Mouse (Mus musculus): ENCODE results near the gene Papola. TPM values are rescaled to one million over a fixed set of nuclear protein-coding genes. Genes with fewer than 3 reads are reported as not detected.

The Papola gene
- total RNA-seq (2021): 100 to 1,000 TPM; 206 to 232 TPM
- long read RNA-seq, experiment 1, full-length matches to known transcripts: 61 of 99 reads
- long read RNA-seq, experiment 1, partial matches to known transcripts: 9 of 99 reads
- long read RNA-seq, experiment 1, other reads (novel, unspliced or antisense): 29 of 99 reads
- long read RNA-seq, experiment 2, full-length matches to known transcripts: 22 of 39 reads
- long read RNA-seq, experiment 2, partial matches to known transcripts: 6 of 39 reads
- long read RNA-seq, experiment 2, other reads (novel, unspliced or antisense): 11 of 39 reads

DNA sequence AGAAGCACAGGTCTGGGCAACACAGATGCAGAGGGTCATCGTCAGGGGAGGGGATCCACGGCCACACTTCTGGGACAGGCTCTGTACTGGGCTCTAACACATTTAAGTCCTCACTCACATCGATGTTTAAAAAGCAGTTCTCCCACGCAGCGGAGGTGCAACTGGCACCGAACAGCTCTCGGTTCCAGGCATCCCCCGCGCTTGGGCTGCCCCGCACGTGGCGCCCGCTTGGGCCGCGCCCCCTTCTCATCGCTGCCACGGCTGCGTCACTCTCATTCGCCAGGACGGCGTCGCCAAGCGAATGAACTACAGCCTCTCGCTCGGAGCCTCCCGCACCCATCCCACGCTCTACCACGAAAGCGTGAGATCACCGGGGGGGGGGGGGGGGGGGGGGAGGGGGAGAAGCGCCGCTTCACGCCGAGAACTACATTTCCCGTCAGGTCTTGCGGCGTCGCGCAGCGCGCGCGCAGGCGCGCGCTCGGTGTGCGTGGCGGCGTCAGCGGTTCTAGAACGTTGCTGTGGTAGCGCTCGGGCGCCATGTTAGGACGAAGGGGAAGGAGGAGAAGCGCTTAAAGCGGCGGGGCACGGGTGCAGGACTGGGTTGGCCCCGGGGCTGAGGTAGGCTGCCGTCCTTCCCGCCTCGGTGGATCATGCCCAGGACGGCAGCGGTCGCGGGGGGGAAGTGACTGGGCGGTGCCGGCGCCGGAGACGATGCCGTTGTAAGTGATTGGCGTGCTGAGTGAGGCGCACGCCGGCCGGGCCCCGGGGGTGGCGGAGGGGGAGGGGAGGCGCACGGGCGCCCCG lies at the start of gene Papola:
TSS of gene Papola (plus strand) at position 499 of the 804 bp plus-strand sequence.
- DNase-seq: peak; percentile 89 to 90

DNA sequence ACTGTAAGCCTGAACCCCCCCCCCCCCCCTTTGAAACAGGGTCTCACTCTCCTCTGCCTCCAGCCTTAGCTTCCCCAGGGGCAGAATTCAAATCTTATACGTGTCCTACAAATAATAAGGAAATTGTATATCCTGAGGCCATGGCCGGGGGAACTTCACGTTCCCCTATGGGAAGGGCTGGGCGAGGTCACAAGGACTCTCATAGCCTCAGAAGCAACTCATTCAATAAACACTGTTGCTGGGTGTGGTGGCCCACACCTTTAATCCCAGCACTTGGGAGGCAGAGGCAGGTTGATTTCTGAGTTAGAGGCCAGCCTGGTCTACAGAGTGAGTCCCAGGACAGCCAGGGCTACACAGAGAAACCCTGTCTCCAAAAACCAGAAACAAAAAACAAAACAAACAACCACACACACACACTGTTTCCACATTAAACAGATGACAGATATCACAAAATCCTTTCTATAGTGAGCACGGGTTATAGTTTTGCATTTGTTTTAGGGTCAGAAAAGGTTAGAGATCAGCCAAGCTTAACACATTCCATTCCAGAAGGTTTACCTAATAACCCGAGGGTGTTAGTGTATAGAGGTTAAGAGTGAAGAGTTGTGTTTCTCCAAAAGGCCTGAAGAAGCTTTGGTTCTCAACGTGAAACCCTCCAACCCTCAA lies 49.1 kb upstream of the Papola start:
- no peak for DNase-seq

DNA sequence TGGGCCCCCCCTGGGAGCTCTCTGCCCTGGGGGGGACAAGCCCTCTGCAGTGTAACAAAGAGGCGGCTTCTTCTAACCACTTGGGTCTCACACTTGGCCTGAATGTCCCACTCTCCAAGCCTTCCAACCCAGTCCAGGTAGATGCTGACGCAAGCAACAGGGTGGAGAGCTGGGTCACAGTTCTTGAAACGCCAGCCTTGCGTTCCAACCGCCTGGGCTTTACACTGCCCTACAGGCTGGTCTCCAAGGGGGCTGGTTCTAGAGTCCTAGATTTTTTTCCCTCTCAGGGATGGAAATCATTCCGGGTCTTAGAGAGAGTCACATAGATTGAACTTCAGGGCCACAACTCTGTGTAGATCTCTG lies 48.6 kb upstream of the Papola start:
- no peak for DNase-seq

DNA sequence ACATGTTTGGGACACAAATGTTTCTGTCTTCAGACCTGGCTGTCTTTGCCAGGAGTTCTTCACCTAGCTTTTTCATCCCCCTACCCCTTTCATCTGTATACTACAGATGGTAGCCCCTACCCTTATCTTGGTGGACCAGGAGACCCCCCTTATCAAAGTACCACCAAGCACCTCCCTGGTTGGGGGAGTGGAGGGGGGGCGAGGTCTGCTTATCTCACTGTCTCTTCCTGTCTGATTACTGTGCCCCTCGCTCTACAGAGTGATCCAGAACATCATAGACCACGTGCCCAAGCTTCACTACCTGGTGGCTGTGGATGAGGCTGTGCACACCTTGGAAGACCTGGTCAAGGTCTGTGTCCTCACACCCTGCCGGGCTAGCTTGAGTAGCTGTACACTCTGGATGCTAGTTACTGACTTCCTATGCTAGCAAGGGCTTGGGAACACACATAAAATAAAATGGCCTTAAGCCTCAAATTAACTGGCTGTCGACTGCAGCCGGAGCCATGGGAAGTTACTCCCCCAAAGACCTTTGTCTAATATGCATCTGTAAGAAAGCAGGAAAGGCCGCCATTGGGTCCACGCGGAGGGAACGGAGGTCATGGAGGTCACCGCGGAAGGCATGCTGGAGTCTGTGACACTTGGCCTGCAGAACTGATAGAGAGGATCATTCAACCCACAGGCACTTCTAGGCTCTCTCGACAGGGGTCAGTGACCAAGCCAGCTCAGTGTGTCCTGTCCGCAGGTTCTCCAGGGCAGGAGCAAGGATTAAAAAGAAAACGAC lies 46.0 kb upstream of the Papola start:
- DNase-seq: no peak

DNA sequence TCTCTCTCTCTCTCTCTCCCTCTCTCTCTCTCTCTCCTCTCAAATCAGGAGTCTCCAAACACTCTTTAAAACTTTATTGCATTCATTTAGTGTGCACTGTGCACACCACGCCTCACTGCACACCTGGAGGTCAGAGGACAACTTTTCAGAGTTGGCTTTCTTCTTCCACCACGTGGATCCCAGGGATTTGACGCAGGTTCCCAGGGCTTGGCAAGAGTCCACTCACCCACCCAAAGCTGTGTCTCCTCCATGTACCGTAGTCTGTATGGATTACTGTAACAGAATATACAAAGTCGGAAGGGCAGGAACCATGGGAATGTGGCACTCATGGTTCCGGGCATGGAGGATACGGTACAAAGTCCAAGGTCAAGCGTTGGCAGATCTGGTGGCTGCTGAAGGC lies 44.8 kb upstream of the Papola start:
- DNase-seq: no peak

DNA sequence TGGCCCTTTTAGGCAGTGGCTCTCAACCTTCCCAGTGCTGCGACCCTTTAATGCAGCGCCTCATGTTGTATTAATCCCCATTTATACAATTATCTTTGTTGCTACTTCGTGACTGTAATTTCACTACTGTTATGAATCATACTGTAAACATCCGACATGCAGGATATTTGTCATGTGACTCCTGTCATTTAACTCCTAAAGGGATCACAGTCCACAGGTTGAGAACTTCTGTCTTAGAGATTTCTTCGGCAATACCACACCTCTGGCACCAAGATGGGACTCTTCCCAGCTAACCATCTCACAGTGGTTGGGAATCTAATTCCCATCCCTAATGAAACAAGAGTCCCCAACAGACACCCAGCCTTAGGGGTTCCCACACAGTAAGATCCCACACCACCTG lies 36.4 kb upstream of the Papola start:
- DNase-seq: no peak

DNA sequence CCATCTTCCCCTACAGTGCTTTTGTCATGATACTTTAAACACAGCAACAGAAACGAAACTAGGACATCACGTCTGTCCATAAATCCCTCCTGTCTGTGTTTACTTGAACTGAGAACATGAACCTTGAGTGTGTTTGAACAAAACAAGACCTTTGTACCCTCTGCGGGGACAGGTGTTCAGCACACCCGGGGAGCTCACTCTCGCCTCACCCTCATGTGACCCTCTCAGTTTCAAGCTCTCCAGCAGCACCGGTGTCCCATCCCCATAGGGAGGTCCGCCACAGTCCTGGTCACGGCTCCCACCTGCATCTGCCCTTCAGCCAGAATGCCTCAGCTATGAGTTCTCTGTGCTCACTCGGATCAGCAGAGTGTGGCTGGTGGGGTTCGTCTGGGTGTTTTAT lies 30.7 kb upstream of the Papola start:
- no peak for DNase-seq

DNA sequence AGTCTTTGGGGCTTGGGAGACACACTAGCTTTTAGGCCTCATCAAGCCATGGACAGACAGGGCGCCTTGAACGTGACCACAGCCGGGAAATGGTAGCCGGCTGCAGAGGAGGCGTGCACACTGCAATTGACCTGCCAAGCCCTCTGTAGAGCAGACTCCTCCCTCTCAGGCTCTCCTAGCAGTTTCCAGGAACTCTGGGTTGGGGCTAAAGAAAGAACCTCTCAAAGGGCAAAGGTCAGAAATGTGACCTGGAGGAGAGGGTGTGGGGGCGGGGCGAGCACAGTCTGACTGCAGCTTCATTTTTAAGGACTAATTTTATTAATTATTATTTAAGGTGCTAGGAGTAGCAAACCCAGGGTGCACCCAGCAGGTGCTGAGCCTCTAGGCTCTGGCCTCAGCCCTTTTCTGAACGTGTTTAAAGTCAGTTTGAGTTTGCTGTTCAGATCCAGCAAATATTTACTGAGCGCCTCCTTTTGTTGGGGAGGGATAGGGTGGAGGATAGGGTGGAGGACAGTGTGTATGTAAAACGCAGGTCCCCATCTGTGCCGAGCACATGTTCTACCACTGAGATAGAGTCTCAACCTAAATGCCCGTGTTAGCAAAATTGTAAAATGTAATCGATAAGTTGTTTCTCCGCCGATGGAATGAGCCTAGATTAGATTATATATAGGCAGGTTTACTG lies 26.5 kb upstream of the Papola start:
- DNase-seq: peak in 1 of 2 experiments; percentile 28

DNA sequence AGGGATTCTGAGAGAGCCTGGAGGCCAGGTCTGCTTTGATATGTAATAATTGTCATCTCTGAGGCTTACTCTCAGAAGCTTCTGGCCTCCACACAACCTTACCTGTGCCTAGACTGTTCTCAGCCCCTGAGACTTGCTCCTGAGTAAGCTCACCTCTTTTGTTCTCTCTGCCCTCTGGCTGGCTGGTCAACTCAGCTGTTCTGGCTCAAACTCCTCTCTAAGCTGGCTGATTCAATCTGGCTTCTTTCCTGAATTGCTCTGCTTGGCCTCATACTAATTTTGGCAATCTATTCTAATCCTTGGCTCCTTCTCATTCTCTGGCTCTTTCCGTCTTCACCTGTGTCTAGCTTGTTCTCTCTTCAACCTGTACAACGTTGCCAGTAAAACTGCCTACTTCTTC lies 25.6 kb upstream of the Papola start:
- DNase-seq: no peak

DNA sequence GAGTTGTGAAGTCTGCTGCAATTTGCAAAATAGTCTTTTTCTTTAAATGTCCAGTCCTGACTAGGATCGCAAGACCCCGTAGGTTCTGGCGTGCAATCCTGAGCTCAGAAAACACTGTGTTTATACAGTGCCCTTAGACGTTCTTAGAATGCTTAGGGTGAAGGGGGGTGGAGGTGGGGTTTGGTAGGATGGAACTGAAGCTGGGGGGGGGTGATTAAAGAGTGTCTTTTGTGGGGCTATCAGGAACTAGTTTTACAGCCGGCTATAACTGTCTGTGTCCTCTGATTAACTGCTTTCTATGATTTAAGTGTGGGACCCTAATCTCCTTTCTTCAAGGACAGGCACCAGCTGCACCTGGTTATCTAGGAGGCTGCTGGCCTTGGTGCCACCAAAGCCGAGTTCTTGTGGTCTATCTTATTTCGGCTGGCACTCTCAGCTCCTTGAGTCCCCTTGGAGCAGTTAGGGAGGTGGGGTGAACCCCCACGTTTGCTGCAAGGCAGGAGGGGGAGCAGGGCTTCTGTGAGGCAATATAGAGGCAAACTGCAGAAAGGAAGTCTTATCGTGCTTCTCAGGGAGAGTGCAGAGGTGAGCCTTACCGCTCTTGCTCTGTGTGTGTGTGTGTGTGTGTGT lies 24.5 kb upstream of the Papola start:
- peak in 1 of 2 experiments; percentile 7 for DNase-seq

DNA sequence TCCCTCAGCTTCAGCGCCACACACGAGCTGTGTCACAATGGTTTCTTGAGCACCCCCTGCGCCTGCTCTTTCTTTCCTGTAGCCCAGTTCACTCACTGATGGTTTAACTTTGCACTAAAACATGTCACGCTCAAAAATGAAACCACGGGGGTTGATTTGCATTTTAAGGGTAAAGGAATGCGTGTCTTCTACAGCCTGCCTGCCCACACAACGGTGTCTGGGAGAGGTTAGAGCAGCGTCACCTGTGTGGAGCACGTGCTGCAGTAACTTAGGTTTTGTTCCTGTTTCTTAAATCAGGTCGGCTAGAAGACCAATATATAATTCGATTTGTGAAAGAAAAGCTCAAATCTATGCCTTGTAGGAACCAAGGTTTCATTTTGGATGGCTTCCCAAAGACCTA lies 23.3 kb upstream of the Papola start:
- DNase-seq: no peak

DNA sequence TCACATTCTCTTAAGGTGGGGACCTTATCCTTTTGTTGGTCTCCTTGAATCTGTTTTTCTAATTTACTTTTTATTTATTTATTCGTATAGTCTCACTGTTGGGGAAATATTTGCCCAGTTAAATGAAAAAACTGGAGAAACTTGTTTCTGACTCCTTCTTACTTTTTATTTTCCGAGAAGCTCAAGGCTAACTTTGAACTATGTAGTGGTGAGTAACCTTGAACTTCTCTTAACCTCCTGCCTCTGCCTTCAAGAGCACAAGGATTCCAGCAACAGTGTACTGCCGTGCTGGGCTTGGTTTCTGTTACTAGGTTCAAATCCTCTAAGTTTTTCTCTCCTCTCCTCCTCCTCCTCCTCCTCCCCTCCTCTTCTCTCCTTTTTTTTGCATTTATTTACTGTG lies 22.9 kb upstream of the Papola start:
- DNase-seq: no peak

DNA sequence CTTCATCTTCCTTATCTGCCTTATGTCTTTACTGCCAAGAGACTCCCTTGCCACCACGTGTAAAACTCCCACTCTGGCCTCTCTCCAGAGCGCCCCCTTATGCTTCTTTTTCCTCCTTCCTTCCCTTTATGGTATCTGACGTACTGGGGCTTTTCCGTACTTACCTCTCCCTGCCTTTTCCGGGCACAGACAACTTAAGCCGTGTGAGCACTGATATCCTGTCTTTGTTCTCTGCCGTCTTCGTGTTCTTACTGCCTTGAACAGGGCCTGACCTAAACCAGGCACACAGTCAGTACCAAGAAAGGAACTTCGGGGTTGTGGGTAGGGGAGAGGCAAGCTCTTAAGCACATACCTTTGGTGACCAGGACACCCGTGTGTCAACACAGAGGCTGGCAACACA lies 14.8 kb upstream of the Papola start:
- no peak for DNase-seq

DNA sequence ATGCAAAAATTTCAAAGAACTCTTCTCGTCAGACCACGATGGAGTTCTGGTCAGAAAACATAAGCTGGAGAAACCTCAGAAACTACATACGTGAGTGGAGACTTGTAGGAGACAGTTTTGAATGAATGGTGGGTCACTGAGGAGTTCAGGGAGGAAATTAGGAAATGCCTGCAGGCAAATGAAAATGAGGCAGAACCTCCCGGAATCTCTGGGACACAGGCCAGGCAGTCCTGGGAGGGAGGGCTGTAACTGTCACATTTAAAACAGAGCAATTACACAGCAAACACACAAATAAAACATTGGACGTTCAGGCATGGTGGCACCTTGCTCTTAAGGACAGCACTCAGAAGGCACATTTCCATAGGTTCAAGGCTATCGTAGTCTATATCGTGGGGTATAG lies 9.6 kb upstream of the Papola start:
- DNase-seq: peak; percentile 45 to 52

DNA sequence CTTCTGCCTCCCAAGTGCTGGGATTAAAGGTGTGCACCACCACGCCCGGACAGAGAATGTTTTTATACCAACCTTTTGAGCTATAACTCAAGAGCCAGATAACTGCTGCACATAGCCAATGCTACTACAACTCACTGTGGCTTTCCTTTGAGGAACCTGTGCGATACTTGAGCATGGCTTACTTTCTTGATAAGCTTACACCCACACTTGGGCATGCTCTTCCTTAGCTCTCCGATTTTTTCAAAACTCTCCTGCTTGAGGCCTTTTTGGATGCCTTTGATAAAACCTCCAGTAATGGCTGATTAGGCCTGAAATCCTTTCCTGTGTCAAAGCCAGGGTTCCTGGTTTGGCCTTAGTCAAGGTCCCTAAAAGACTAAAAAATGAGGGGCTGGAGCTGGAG lies 6.8 kb upstream of the Papola start:
- DNase-seq: no peak

DNA sequence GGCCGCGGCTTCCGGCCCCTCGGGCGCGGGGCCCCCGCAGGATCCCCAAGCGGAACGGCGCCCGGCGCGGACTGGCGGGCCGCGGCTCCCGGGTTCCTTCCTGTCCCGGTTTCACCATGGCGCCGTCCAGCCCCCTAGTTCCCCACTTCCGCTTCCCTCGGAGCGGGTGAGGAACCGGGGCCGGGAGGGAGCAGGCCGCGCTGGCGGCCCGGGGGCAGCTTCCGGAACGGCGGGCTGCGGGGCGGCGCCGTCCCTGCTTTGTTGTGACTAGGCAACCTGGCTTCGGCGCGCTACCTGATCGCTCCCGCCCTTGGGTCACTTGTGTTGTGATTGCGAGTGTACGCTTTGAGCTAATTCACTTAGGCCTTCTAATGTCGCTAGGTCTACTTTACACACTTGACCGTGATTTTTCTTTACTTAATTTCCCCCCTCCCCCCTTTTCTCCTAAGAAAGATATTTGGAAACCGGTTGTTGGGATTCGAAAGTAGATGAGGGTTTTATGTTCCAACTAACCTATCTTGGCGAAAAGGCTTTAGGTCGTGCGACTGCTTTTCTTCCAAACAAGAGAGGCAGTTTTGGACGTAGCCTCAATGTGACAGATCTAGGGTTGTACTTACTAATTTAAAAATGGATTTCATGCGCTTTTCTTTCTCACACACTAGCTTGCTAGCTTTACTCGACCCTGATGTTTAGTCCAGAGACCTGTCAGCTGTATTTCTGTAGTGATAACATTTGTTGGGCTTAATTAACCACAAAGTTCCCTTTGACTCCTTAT lies 693 bp downstream of the Papola start:
- DNase-seq: peak; percentile 78 to 86

DNA sequence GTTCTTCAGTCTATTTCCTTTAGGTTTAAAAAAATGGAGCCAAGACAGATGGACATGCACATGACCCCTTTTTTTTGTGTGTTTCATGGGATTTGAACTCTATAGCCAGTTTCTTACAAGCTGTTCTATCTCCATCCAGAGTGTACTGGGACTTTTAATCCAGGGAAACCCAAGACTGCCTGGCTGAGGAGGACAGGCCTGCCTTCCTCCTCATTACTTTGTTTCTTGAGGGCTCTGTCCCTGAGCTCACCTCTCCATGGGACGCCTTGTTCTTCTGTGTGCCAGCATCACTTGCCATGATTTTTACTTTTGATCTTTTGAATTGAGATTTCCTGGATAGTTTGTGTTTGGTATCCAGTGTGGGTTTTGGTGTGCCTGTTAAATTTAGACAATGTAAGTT lies 1.6 kb downstream of the Papola start:
- no peak for DNase-seq

DNA sequence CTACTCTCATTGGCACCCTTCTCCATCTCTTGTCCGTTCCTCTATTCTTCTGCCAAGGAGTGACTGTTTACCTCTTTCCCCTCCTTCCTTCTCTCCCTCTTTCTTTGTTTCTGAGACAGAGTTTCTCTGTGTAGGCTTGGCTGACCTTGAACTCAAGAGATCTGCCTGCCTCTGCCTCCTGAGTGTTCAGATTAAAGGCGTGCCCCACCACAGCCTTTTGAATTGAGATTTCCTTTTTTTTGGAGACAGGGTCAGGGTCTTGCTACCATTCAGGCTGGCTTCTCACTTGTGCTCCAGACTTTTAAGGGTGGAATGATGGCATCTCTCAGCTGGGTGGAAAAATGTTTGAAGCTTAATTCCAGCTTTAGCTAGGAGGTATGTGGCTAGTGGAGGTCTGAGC lies 3.1 kb downstream of the Papola start:
- DNase-seq: no peak

DNA sequence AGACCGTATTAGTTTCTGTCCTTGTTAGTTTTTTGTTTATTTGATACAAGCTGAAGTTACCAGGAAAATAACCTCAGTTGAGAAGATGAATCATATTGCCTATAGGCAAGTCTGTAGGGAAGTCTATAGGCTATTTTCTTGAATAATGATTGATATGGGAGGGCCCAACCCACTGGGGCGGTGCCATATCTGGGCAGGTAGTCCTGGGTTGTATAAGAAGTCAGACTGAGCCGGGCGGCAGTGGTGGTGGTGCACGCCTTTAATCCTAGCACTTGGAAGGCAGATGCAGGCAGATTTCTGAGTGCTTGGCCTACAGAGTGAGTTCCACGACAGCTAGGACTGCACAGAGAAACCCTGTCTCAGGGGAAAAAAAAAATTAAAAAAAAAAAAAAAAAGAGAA lies 5.4 kb downstream of the Papola start:
- DNase-seq: no peak

DNA sequence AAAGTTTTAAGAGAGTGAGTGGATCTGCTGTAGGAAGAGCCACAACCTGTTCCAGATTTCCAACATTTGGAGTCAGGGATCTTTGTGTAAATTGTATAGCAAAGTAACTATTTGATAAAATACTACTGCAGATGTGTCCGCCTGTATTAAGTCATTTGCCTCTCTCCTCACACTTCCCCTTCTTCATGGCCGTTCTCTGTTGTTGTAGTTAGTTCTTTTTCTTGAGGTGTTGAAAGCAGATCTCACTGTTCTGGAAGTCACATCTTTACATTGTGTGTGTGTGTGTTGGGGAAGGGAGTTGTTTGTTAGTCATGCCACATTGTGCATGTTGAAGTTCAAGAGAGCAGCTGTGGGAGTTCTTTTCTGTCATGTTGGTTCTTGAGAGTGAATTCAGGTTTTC lies 10.4 kb downstream of the Papola start:
- no peak for DNase-seq

DNA sequence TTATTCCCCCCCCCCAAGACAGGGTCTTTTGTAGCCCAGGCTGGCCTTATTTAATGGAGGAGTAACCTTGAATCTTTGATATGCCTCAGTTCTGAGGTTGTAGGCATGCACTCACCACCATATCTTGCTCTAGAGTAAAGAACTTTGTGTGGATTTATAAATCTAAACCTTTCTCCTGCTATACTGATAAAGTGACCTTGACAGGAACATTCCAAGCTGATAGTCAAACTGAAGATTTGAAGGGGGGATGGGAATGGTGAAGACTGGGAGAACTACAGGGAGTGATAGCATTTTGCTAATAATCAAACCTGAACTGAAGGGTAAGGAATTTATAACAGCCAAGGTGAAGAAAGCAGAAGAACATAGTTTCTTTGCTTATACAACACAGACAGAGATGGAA lies 13.5 kb downstream of the Papola start:
- DNase-seq: no peak

All from adrenal gland, postnatal 36 days (tissue).